Mouse (Mus musculus) limb, embryonic 10.5 days (tissue): ENCODE data around the gene Sumf2. TPM values are rescaled to one million over a fixed set of nuclear protein-coding genes. Genes with fewer than 3 reads are reported as not detected.

ENCODE experiments used
- polyA plus RNA-seq: library from polyadenylated mRNA; unstranded; fragments of >200 nt; fragmentation: Nextera tagmentation; extraction: Ambion mirVana; gene quantifications from 2 replicates; pipeline ENCODE4 v1.2.1, GENCODE M21; 2016

Sumf2 gene
- polyA plus RNA-seq, 1 experiment from 2014 or later: 43.5 TPM

Other genes starting within 250 kb of the Sumf2 start
- 5.9 and 7.0 TPM in 2 replicates for gene Zfp11, start 176.9 kb upstream of the Sumf2 start, polyA plus RNA-seq
- gene Sept14, start 138.5 kb upstream of the Sumf2 start, polyA plus RNA-seq: not detected in 2 replicates
- 187 and 191 TPM in 2 replicates for gene Mrps17, start 131.5 kb upstream of the Sumf2 start, polyA plus RNA-seq
- 59.6 and 75.0 TPM in 2 replicates for gene Nipsnap2, start 121.9 kb upstream of the Sumf2 start, polyA plus RNA-seq
- 33.8 and 34.0 TPM in 2 replicates for gene Psph, start 59.5 kb upstream of the Sumf2 start, polyA plus RNA-seq
- 1,262 and 1,296 TPM in 2 replicates for gene Chchd2, start 40.5 kb downstream of the Sumf2 start, polyA plus RNA-seq
- 10.1 and 12.2 TPM in 2 replicates for gene Zbed5, start 48.7 kb downstream of the Sumf2 start, polyA plus RNA-seq
- gene Phkg1, start 51.6 kb downstream of the Sumf2 start, polyA plus RNA-seq: 0.20 and 0.31 TPM in 2 replicates
- 2.7 and 4.5 TPM in 2 replicates for gene Nupr1l, start 61.6 kb downstream of the Sumf2 start, polyA plus RNA-seq
- gene Vkorc1l1, start 95.0 kb downstream of the Sumf2 start, polyA plus RNA-seq: 34.4 and 36.7 TPM in 2 replicates
- gene Gusb, start 156.1 kb downstream of the Sumf2 start, polyA plus RNA-seq: 53.9 and 61.7 TPM in 2 replicates
- 26.1 and 27.5 TPM in 2 replicates for gene Asl, start 182.3 kb downstream of the Sumf2 start, polyA plus RNA-seq
- 57.2 and 61.0 TPM in 2 replicates for gene Crcp, start 182.3 kb downstream of the Sumf2 start, polyA plus RNA-seq
- 65.4 and 65.6 TPM in 2 replicates for gene Tpst1, start 226.3 kb downstream of the Sumf2 start, polyA plus RNA-seq